Mouse (Mus musculus) heart, embryonic 12.5 days (tissue): Measurements from ENCODE around the gene 1700069L16Rik. TPM values are rescaled to one million over a fixed set of nuclear protein-coding genes. Genes with fewer than 3 reads are reported as not detected.

Source experiments
- ATAC-seq: fragments of 200-750 bp; cut with Nextera tagmentation; 2 replicates; pipeline ENCODE4 v1.8.0; 2017; ENCODE audit warnings: moderate TSS enrichment, moderate library complexity; ENCODE audit not compliant: insufficient number of reproducible peaks, low FRiP score
- H3K27ac ChIP-seq: fragments of 300-500 bp; sonication (generic); 2 replicates; pipeline ENCODE4 v1.5.1; 2016; ENCODE audit warnings: mild to moderate bottlenecking, moderate library complexity; ENCODE audit not compliant: poor library complexity, severe bottlenecking
- H3K27me3 ChIP-seq: fragments of 300-500 bp; sonication (generic); replicated peaks from 2 replicates; pipeline ENCODE4 v1.6.1; 2016; ENCODE audit warnings: mild to moderate bottlenecking, moderate library complexity
- H3K36me3 ChIP-seq: fragments of 300-500 bp; sonication (generic); 2 replicates; pipeline ENCODE4 v1.6.1; 2016; ENCODE audit warnings: mild to moderate bottlenecking, moderate library complexity
- H3K4me1 ChIP-seq: fragments of 300-500 bp; sonication (generic); replicated peaks from 2 replicates; pipeline ENCODE4 v1.6.1; 2016; ENCODE audit warnings: mild to moderate bottlenecking
- H3K4me2 ChIP-seq: fragments of 300-500 bp; sonication (generic); 2 replicates; pipeline ENCODE4 v1.6.1; 2016; ENCODE audit warnings: mild to moderate bottlenecking, moderate library complexity
- H3K4me3 ChIP-seq: fragments of 300-500 bp; sonication (generic); 2 replicates; pipeline ENCODE4 v1.5.1; 2016; ENCODE audit warnings: mild to moderate bottlenecking
- H3K9ac ChIP-seq: fragments of 300-500 bp; sonication (generic); 2 replicates; pipeline ENCODE4 v1.6.1; 2016; ENCODE audit warnings: mild to moderate bottlenecking, moderate library complexity
- H3K9me3 ChIP-seq: fragments of 300-500 bp; sonication (generic); replicated peaks from 2 replicates; pipeline ENCODE4 v1.6.1; 2016; ENCODE audit warnings: mild to moderate bottlenecking, moderate library complexity
- WGBS: fragments of 180-500 bp; shearing (Covaris S2); methylation state at CpG from one replicate; pipeline ENCODE4 v1.1.7; 2016; 5-methylcytosine and 5-hydroxymethylcytosine counted together
- polyA plus RNA-seq: library from polyadenylated mRNA; unstranded; fragments of >200 nt; fragmentation: Nextera tagmentation; extraction: Ambion mirVana; gene quantifications from 2 replicates; pipeline ENCODE4 v1.2.1, GENCODE M21; 2016

1700069L16Rik gene
- polyA plus RNA-seq = not detected in 2 replicates

GRCm38 (mm10) chr5:113724446-113724845 lies at the start of gene 1700069L16Rik:
TSS of gene 1700069L16Rik (minus strand) at chr5:113724772.
- H3K9ac ChIP-seq = no peak within 1 kb of the TSS
- no peak within 1 kb of the TSS for H3K27ac ChIP-seq
- 0 out of 2 replicates have a peak, but pooled peaks have one; percentile 45 for ATAC-seq
- H3K4me2 ChIP-seq = no peak within 1 kb of the TSS
- H3K27me3 ChIP-seq = peaks cover 19% of the 10 kb centered on the region
- H3K9me3 ChIP-seq = no peaks in the 10 kb centered on the region
- no peak within 1 kb of the TSS for H3K4me3 ChIP-seq
- 3% methylated on average over 15 of the region's 15 CpGs for WGBS
- no peaks in the 10 kb centered on the region for H3K36me3 ChIP-seq
- H3K4me1 ChIP-seq = no peaks in the 10 kb centered on the region

DNA sequence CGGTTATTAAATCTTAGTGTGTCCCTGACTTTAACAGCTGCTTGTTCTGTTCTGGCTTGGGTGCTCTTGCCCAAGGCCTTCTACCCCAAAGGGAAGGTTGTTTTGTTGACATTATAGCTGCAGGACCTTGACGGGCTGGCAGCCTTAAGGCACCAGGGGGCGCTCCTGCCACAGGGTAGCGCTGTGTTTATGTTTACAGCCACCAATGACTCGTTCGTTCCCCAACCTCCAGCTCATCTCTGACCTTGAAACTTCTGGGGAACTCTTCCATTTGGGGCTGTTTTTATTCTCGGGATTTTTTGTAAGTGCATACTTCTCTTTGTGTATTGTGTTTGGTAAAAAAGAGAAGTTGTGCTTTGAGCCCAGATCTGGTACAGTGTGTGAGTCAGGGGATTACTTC lies 49.1 kb upstream of the 1700069L16Rik start:
- H3K27ac ChIP-seq = no peak overlapping the region
- H3K27me3 ChIP-seq = no peaks in the 10 kb centered on the region
- H3K36me3 ChIP-seq = peaks cover 49% of the 10 kb centered on the region
- peak overlapping the region; percentile 93 for H3K4me3 ChIP-seq
- H3K4me1 ChIP-seq = peaks cover 28% of the 10 kb centered on the region
- H3K9ac ChIP-seq = peak overlapping the region; percentile 90
- no peak for ATAC-seq
- WGBS = 1% methylated on average over 7 of the region's 7 CpGs
- H3K9me3 ChIP-seq = no peaks in the 10 kb centered on the region
- peak overlapping the region; percentile 90 for H3K4me2 ChIP-seq

GRCm38 (mm10) chr5:113772905-113773519 lies 48.4 kb upstream of the 1700069L16Rik start:
- peak; percentile 30 for ATAC-seq
- H3K4me3 ChIP-seq = peak overlapping the region; percentile 93
- H3K4me2 ChIP-seq = peak overlapping the region; percentile 90
- peak overlapping the region; percentile 90 for H3K9ac ChIP-seq
- H3K27me3 ChIP-seq = no peaks in the 10 kb centered on the region
- H3K9me3 ChIP-seq = no peaks in the 10 kb centered on the region
- H3K36me3 ChIP-seq = peaks cover 49% of the 10 kb centered on the region
- peaks cover 32% of the 10 kb centered on the region for H3K4me1 ChIP-seq
- H3K27ac ChIP-seq = peak overlapping the region; percentile 6; the same call in 1 of the 2 replicates
- WGBS = 3% methylated on average over 26 of the region's 38 CpGs

DNA sequence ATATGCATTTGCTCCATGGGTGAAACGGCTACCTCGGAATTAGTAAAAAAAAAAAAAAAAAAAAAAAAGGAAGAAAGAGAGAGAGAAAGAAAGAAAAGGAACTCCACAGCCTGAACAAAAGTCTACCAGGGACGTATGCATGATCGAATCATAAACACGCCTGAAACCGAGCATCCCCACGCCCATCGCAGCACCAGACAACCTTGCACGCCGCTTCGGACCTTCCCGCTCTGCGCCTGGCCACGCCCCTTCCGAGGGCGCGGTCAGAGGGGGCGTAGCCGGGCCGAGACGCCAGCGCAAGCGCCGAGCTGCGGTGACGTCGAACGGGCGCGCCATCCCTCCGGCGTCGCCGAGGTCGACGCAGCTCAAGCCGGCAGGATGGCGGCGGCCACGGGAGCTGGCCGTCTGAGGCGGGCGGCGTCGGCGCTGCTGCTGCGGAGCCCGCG lies 47.9 kb upstream of the 1700069L16Rik start, which contains the start of the genes Sart3 and Iscu:
TSS of gene Sart3 (minus strand) at position 61 of the 446 bp plus-strand sequence.
TSS of gene Iscu (plus strand) at position 299 of the 446 bp plus-strand sequence.
- H3K36me3 ChIP-seq = peaks cover 51% of the 10 kb centered on the region
- ATAC-seq = peak; percentile 91
- under 1% methylated on average over 49 of the region's 49 CpGs for WGBS

DNA sequence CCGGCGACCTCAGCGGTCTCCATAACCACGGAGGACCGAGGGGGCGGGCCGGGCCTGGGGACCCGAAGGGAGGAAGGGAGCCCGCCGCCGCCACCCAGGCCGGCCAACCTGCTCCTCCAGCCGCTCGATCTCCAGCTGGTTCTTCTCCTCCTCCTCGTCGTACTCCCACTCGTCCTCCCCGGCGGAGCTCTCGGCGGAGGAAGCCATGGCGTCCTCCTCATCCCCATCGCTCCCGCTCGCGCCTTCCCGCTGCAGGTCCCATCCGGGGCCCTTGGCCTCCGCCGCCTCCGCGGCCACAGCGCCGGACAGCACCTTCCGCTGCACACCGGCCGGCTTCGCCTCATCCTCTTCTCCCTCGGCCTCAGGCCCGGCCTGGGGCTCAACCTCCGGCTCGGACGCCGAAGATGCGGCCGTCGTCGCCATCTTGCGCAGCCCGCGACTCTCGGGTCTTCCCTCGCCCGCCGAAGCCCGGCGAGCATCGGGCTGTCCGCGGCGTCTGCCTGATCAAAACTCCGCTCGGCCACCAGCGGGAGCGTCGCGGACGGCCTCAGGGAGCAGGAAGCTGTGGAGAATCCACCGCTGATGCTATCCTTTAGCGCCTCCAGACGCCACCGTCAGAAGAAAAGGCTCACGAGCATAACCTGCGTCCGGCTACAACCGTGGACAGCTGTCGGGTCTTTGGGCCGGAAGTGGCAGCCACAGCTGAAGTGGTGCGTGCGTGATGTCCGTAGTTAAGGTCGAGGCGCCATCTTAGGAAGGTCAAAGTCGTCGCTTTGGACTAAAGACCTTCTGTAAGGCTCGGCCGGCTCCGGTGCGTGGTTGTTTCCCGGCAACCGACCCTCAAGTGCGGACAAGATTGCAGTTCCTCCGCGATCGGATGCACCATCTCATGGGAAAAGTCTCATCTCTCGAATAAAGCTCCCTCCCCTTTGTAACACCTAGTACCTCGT lies 46.9 kb upstream of the 1700069L16Rik start:
- peak overlapping the region; percentile 96 for H3K9ac ChIP-seq
- H3K36me3 ChIP-seq = peaks cover 52% of the 10 kb centered on the region
- no peaks in the 10 kb centered on the region for H3K9me3 ChIP-seq
- H3K27me3 ChIP-seq = no peaks in the 10 kb centered on the region
- under 1% methylated on average over 97 of the region's 97 CpGs for WGBS
- H3K27ac ChIP-seq = peak overlapping the region; percentile 92
- ATAC-seq = peak; percentile 86
- H3K4me1 ChIP-seq = peaks cover 35% of the 10 kb centered on the region
- peak overlapping the region; percentile 90 for H3K4me2 ChIP-seq
- peak overlapping the region; percentile 93 for H3K4me3 ChIP-seq

More for the DNA sequence above, 47.9 kb upstream of the 1700069L16Rik start, which contains the start of the genes Sart3 and Iscu:
- Histone ChIP-seq H3K9ac (peak within 1 kb of the TSS; percentile 96), H3K27ac (peak within 1 kb of the TSS; percentile 92), H3K27me3 (no peaks in the 10 kb centered on the region), H3K4me2 (peak within 1 kb of the TSS; percentile 90), H3K4me3 (peak within 1 kb of the TSS; percentile 93), H3K4me1 (peaks cover 33% of the 10 kb centered on the region), H3K9me3 (no peaks in the 10 kb centered on the region)

- Histone ChIP-seq H3K27ac (no peak overlapping the region), H3K27me3 (no peaks in the 10 kb centered on the region), H3K9ac (no peak overlapping the region), H3K4me2 (no peak overlapping the region), H3K4me3 (no peak overlapping the region), H3K9me3 (no peaks in the 10 kb centered on the region), H3K36me3 (peaks cover 39% of the 10 kb centered on the region), H3K4me1 (peaks cover 44% of the 10 kb centered on the region)
- ATAC-seq = no peak
- 88% methylated on average over 8 of the region's 8 CpGs for WGBS
These were observed 44.2 kb upstream of the 1700069L16Rik start for GRCm38 (mm10) chr5:113768806-113769205.

- no peak overlapping the region for H3K4me2 ChIP-seq
- ATAC-seq = 0 out of 2 replicates have a peak, but pooled peaks have one; percentile 37
These were observed 41.3 kb upstream of the 1700069L16Rik start for GRCm38 (mm10) chr5:113765641-113766526.

DNA sequence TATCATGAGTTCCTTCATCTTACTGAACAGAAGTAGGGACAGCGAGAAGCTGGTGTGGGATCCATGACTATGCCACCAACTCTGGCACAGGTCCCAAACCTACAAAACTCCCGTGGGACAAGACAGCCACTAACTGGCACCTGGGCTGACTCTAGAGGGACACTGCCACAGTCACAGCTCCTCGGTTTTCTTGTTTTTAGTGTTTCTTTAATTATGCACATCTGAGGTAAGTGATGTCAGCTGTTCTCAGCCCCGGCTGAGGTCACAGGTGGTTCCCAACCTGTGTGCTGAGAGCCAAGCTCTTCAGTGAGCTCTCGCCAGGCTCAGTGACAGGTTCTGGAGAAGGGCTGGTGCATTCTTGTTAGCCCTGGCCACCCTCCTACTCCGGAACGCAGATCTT lies 39.9 kb upstream of the 1700069L16Rik start:
- 89% methylated on average over 7 of the region's 7 CpGs for WGBS
- Histone ChIP-seq H3K9me3 (no peaks in the 10 kb centered on the region), H3K36me3 (peaks cover 82% of the 10 kb centered on the region), H3K4me1 (peaks cover 24% of the 10 kb centered on the region), H3K9ac (no peak overlapping the region), H3K27ac (no peak overlapping the region), H3K4me2 (no peak overlapping the region), H3K27me3 (no peaks in the 10 kb centered on the region), H3K4me3 (no peak overlapping the region)
- no peak for ATAC-seq

More at GRCm38 (mm10) chr5:113765641-113766526, 41.3 kb upstream of the 1700069L16Rik start:
- H3K4me3 ChIP-seq = no peak overlapping the region
- H3K9ac ChIP-seq = no peak overlapping the region
- H3K27me3 ChIP-seq = no peaks in the 10 kb centered on the region
- H3K4me1 ChIP-seq = peaks cover 36% of the 10 kb centered on the region
- no peak overlapping the region for H3K27ac ChIP-seq
- no peaks in the 10 kb centered on the region for H3K9me3 ChIP-seq
- peaks cover 68% of the 10 kb centered on the region for H3K36me3 ChIP-seq
- WGBS = 82% methylated on average over 13 of the region's 13 CpGs

DNA sequence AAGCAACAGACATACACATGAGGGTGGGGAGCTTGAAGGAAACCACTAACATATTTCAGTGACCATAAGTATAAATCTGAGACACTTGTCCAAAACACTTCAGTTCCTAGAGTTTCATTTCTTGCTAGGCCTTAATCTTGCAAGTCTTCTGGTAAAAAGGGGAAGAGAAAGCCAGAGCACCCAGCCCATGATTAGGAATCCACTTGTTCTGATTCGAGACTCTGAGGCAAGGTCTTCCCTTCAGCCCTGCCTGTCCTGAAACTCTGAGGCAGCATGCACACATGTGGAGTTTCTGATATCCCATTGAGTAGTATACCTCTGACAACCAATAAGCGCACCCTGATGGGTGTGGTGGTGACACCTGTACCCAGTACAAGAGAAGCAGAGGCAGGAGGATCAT lies 37.0 kb upstream of the 1700069L16Rik start:
- H3K4me3 ChIP-seq = no peak overlapping the region
- no peaks in the 10 kb centered on the region for H3K9me3 ChIP-seq
- no peak overlapping the region for H3K27ac ChIP-seq
- peaks cover 84% of the 10 kb centered on the region for H3K36me3 ChIP-seq
- 84% methylated on average over 2 of the region's 2 CpGs for WGBS
- H3K9ac ChIP-seq = no peak overlapping the region
- no peak for ATAC-seq
- no peaks in the 10 kb centered on the region for H3K27me3 ChIP-seq
- H3K4me1 ChIP-seq = peaks cover 13% of the 10 kb centered on the region
- H3K4me2 ChIP-seq = no peak overlapping the region

DNA sequence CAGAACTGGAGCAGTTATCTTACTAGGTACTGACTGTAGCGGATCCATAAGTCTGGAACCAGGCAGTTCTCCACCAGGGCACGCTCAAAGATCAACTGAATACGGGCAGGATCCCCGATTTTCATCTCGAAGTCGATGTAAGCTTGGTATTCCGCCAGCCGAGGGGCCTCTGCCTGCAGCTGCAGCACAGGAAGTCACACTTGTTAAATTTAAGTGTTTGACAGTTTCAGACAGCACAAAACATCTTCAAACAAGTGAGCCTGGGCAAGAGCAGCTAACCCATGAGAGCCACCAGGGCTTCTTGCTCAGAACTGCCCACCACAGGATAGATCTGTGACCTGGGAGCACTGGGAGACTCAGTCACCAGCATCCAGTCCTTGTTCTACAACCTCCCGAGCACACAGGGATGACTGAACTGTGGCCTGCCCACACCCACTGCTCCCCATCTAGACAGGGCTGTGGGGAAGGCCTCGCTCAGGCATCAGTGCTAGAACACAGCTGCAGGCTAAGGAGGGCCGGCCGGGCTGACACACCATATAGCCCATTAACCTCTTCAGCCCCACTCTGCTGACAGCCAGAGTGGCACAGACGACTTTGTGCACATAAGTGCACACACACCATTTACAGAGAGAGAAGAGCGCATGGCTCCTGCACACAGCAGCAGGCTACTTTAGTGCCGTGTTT lies 30.9 kb upstream of the 1700069L16Rik start:
- no peaks in the 10 kb centered on the region for H3K27me3 ChIP-seq
- no peak for ATAC-seq
- H3K4me1 ChIP-seq = no peaks in the 10 kb centered on the region
- H3K27ac ChIP-seq = no peak overlapping the region
- H3K4me2 ChIP-seq = no peak overlapping the region
- H3K9me3 ChIP-seq = no peaks in the 10 kb centered on the region
- H3K4me3 ChIP-seq = no peak overlapping the region
- 89% methylated on average over 15 of the region's 15 CpGs for WGBS
- H3K36me3 ChIP-seq = peaks cover 99% of the 10 kb centered on the region
- H3K9ac ChIP-seq = no peak overlapping the region
